Mouse (Mus musculus) embryonic facial prominence, embryonic 15.5 days (tissue): ENCODE data around the gene Chchd1. TPM values are rescaled to one million over a fixed set of nuclear protein-coding genes. Genes with fewer than 3 reads are reported as not detected.

Source experiments
- ATAC-seq: fragments of 200-750 bp; cut with Nextera tagmentation; 2 replicates; pipeline ENCODE4 v1.8.0; 2017; ENCODE audit warnings: low read depth, moderate TSS enrichment; ENCODE audit not compliant: insufficient number of reproducible peaks, low FRiP score, low TSS enrichment
- H3K27ac ChIP-seq: fragments of 300-500 bp; sonication (generic); replicated peaks from 2 replicates; pipeline ENCODE4 v1.5.1; 2015; ENCODE audit warnings: mild to moderate bottlenecking, inconsistent platforms
- H3K27me3 ChIP-seq: fragments of 300-500 bp; sonication (generic); 2 replicates; pipeline ENCODE4 v1.6.1; 2015; ENCODE audit warnings: inconsistent platforms
- H3K36me3 ChIP-seq: fragments of 300-500 bp; sonication (generic); 2 replicates; pipeline ENCODE4 v1.6.1; 2015; ENCODE audit warnings: mild to moderate bottlenecking, inconsistent platforms
- H3K4me1 ChIP-seq: fragments of 300-500 bp; sonication (generic); 2 replicates; pipeline ENCODE4 v1.6.1; 2015; ENCODE audit warnings: inconsistent platforms
- H3K4me2 ChIP-seq: fragments of 300-500 bp; sonication (generic); replicated peaks from 2 replicates; pipeline ENCODE4 v1.6.1; 2015; ENCODE audit warnings: mild to moderate bottlenecking, inconsistent platforms
- H3K4me3 ChIP-seq: fragments of 300-500 bp; sonication (generic); replicated peaks from 2 replicates; pipeline ENCODE4 v1.5.1; 2015; ENCODE audit warnings: mild to moderate bottlenecking, inconsistent platforms
- H3K9ac ChIP-seq: fragments of 300-500 bp; sonication (generic); 2 replicates; pipeline ENCODE4 v1.6.1; 2015; ENCODE audit warnings: inconsistent platforms
- H3K9me3 ChIP-seq: fragments of 300-500 bp; sonication (generic); replicated peaks from 2 replicates; pipeline ENCODE4 v1.6.1; 2016; ENCODE audit warnings: inconsistent platforms
- WGBS: fragments of 180-500 bp; shearing (Covaris S2); methylation state at CpG from one replicate; pipeline ENCODE4 v1.1.7; 2015; 5-methylcytosine and 5-hydroxymethylcytosine counted together
- polyA plus RNA-seq: library from polyadenylated mRNA; unstranded; fragments of >200 nt; fragmentation: Nextera tagmentation; extraction: Ambion mirVana; gene quantifications from 2 replicates; pipeline ENCODE4 v1.2.1, GENCODE M21; 2015

Chchd1 gene
- polyA plus RNA-seq, 1 experiment from 2014 or later, result 171 TPM

- H3K4me3 ChIP-seq, result no peak overlapping the region
Measured at GRCm38 (mm10) chr14:20689009-20689408, 13.8 kb upstream of the Chchd1 start.

DNA sequence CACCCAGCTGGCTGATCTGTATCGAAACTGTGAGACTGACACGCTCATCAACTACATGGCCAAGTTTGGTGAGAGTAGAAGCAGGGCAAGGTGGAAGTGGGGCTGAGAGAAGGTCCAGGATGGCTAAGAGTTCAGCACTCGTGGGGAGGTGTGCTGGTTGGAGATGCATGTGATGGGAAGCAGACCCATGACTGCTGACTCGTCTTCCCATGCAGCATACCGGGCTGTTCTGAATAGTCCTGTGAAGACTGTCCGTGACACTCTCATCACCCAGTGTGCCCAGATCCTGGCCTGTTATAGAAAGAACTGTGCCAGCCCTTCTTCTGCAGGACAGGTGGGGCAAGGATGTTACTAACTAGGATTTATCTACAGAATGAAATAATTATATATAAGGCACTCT, 11.0 kb upstream of the Chchd1 start:
- no peak overlapping the region for H3K27ac ChIP-seq
- ATAC-seq, result no peak
- no peaks in the 10 kb centered on the region for H3K9me3 ChIP-seq
- no peaks in the 10 kb centered on the region for H3K27me3 ChIP-seq
- 88% methylated on average over 6 of the region's 6 CpGs for WGBS
- peaks cover 76% of the 10 kb centered on the region for H3K36me3 ChIP-seq
- H3K4me1 ChIP-seq, result peaks cover 25% of the 10 kb centered on the region
- H3K4me2 ChIP-seq, result no peak overlapping the region
- no peak overlapping the region for H3K9ac ChIP-seq
- H3K4me3 ChIP-seq, result no peak overlapping the region

More at GRCm38 (mm10) chr14:20689009-20689408, 13.8 kb upstream of the Chchd1 start:
- Histone ChIP-seq H3K27ac (no peak overlapping the region), H3K27me3 (no peaks in the 10 kb centered on the region), H3K9ac (no peak overlapping the region), H3K36me3 (peaks cover 98% of the 10 kb centered on the region), H3K9me3 (no peaks in the 10 kb centered on the region), H3K4me2 (no peak overlapping the region), H3K4me1 (peaks cover 5% of the 10 kb centered on the region; the same call in 1 of the 2 replicates)
- 87% methylated on average over 2 of the region's 2 CpGs for whole genome bisulfite sequencing
- no peak for ATAC-seq

- Histone ChIP-seq H3K36me3 (peaks cover 57% of the 10 kb centered on the region), H3K4me2 (no peak overlapping the region), H3K27ac (no peak overlapping the region)
Measured at GRCm38 (mm10) chr14:20693589-20694101, 9.2 kb upstream of the Chchd1 start.

GRCm38 (mm10) chr14:20694185-20694883, 8.5 kb upstream of the Chchd1 start:
- H3K27me3 ChIP-seq, result no peaks in the 10 kb centered on the region
- peak overlapping the region; percentile 72 for H3K4me2 ChIP-seq
- peak; percentile 21 for ATAC-seq
- H3K4me3 ChIP-seq, result peak overlapping the region; percentile 94
- H3K9me3 ChIP-seq, result no peaks in the 10 kb centered on the region
- peak overlapping the region; percentile 99 for H3K27ac ChIP-seq
- H3K9ac ChIP-seq, result peak overlapping the region; percentile 89
- peaks cover 50% of the 10 kb centered on the region for H3K36me3 ChIP-seq
- WGBS, result 44% methylated on average over 13 of the region's 13 CpGs
- H3K4me1 ChIP-seq, result peaks cover 46% of the 10 kb centered on the region

More at GRCm38 (mm10) chr14:20693589-20694101, 9.2 kb upstream of the Chchd1 start:
- no peak overlapping the region for H3K9ac ChIP-seq
- no peak overlapping the region for H3K4me3 ChIP-seq
- H3K27me3 ChIP-seq, result no peaks in the 10 kb centered on the region
- ATAC-seq, result no peak
- 88% methylated on average over 10 of the region's 10 CpGs for WGBS
- no peaks in the 10 kb centered on the region for H3K9me3 ChIP-seq
- H3K4me1 ChIP-seq, result peaks cover 42% of the 10 kb centered on the region

- peak within 1 kb of the TSS; percentile 94 for H3K4me3 ChIP-seq
- under 1% methylated on average over 111 of the region's 111 CpGs for WGBS
- H3K27me3 ChIP-seq, result no peaks in the 10 kb centered on the region
- H3K27ac ChIP-seq, result peak within 1 kb of the TSS; percentile 99
- peak within 1 kb of the TSS; percentile 89 for H3K9ac ChIP-seq
- H3K9me3 ChIP-seq, result no peaks in the 10 kb centered on the region
- peak within 1 kb of the TSS; percentile 72 for H3K4me2 ChIP-seq
- ATAC-seq, result peak; percentile 93
- H3K36me3 ChIP-seq, result peaks cover 42% of the 10 kb centered on the region
- H3K4me1 ChIP-seq, result peaks cover 48% of the 10 kb centered on the region
Measured at GRCm38 (mm10) chr14:20694884-20695760, 7.7 kb upstream of the Chchd1 start, which contains the start of gene Fut11. Fut11 (plus strand) TSS chr14:20694968.

GRCm38 (mm10) chr14:20695761-20696520, 6.9 kb upstream of the Chchd1 start:
- H3K27me3 ChIP-seq, result no peaks in the 10 kb centered on the region
- H3K4me3 ChIP-seq, result peak overlapping the region; percentile 94
- ATAC-seq, result no peak
- no peaks in the 10 kb centered on the region for H3K9me3 ChIP-seq
- H3K4me1 ChIP-seq, result peaks cover 53% of the 10 kb centered on the region
- peaks cover 41% of the 10 kb centered on the region for H3K36me3 ChIP-seq
- peak overlapping the region; percentile 99 for H3K27ac ChIP-seq
- 13% methylated on average over 27 of the region's 27 CpGs for WGBS
- H3K9ac ChIP-seq, result peak overlapping the region; percentile 89
- peak overlapping the region; percentile 72 for H3K4me2 ChIP-seq

DNA sequence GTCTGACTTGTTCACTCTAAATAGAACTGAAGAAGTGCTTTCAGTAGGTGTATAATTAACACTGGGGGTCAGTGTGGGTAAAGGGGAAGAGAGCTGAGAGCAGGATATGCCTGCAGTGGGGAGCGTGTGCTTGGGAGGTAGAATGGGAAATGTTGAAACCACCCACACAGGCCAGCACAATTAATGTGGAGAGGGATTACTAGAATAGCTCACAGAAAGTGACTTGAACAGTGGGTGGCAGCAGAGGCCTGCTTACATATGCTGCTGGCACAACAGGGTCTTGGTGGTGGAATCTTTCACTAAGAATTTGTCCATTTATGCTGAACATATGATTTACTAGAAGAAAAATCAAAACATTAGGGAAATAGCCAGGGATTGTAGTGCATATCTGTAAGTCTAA, 5.8 kb upstream of the Chchd1 start:
- peaks cover 30% of the 10 kb centered on the region for H3K36me3 ChIP-seq
- H3K4me3 ChIP-seq, result peak overlapping the region; percentile 94
- H3K9me3 ChIP-seq, result no peaks in the 10 kb centered on the region
- H3K4me2 ChIP-seq, result peak overlapping the region; percentile 72
- H3K9ac ChIP-seq, result no peak overlapping the region
- H3K27ac ChIP-seq, result peak overlapping the region; percentile 18; the same call in 1 of the 2 replicates
- 3% methylated on average over 1 of the region's 1 CpGs for WGBS
- no peaks in the 10 kb centered on the region for H3K27me3 ChIP-seq
- no peak for ATAC-seq
- peaks cover 59% of the 10 kb centered on the region for H3K4me1 ChIP-seq

- Histone ChIP-seq H3K4me3 (no peak overlapping the region), H3K4me1 (peaks cover 60% of the 10 kb centered on the region), H3K9ac (no peak overlapping the region), H3K36me3 (peaks cover 15% of the 10 kb centered on the region), H3K4me2 (no peak overlapping the region), H3K9me3 (no peaks in the 10 kb centered on the region), H3K27ac (no peak overlapping the region), H3K27me3 (no peaks in the 10 kb centered on the region)
- ATAC-seq, result no peak
- WGBS, result 89% methylated on average over 2 of the region's 2 CpGs
Measured at GRCm38 (mm10) chr14:20698515-20698914, 4.3 kb upstream of the Chchd1 start.

GRCm38 (mm10) chr14:20700362-20700761, 2.4 kb upstream of the Chchd1 start:
- Histone ChIP-seq H3K4me2 (no peak overlapping the region), H3K36me3 (0 out of 2 replicates have a peak, but pooled peaks cover 5% of the 10 kb centered on the region), H3K27me3 (no peaks in the 10 kb centered on the region), H3K9ac (no peak overlapping the region), H3K27ac (no peak overlapping the region), H3K9me3 (no peaks in the 10 kb centered on the region), H3K4me3 (no peak overlapping the region), H3K4me1 (peaks cover 49% of the 10 kb centered on the region)
- WGBS, result 84% methylated on average over 3 of the region's 3 CpGs
- no peak for ATAC-seq

GRCm38 (mm10) chr14:20701554-20701953, 1.3 kb upstream of the Chchd1 start:
- ATAC-seq, result no peak
- Histone ChIP-seq H3K4me1 (peaks cover 38% of the 10 kb centered on the region), H3K9ac (no peak overlapping the region), H3K9me3 (no peaks in the 10 kb centered on the region), H3K36me3 (0 out of 2 replicates have a peak, but pooled peaks cover 5% of the 10 kb centered on the region), H3K27me3 (no peaks in the 10 kb centered on the region), H3K27ac (no peak overlapping the region; the same call in 1 of the 2 replicates), H3K4me2 (peak overlapping the region; percentile 55), H3K4me3 (peak overlapping the region; percentile 92)
- 76% methylated on average over 8 of the region's 8 CpGs for WGBS
